Mouse (Mus musculus): ENCODE measurements at regions not wholly inside any gene's neighbourhood (a gene's known extent, or its start where the extent isn't known, plus 50 kb on each side); places are given as distances from the start of the nearest gene placed in this dataset.

DNA sequence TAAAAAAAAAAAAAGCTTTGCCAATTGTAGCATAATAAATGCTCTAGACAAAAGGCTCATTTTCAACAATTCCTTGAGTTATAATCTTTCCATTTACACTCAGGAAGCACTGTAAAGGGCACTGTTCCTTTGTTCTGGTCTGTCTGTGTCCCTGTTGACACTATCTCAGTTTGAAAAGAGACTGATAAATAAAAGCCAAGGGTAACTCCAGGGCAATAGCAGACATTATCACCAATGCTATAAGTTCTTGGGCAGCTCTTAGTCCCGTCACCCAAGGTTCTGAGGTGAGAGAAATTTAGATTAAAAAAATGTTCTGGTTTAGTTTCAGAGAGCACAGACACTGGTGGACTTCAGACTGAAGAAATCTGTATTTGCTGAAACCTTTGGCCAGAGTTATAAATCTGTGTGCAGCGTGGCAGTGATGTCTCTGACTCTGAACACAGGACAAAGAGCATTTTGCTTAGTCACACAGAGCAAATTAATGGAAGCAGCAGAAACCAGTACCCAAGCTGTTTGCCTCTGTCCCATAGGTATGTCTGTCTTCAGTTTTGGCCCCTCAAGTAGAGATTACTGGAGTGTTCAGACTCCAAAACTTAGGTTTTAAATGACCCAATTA is 57.6 kb upstream of the Apob start:
- H3K4me3 ChIP-seq (ENCODE audit: low read length): no peak overlapping the region
- no peak overlapping the region for H3K9ac ChIP-seq (ENCODE audit: low read depth, low read length)
- no peaks in the 10 kb centered on the region for H3K36me3 ChIP-seq (ENCODE audit: control insufficient read depth, insufficient read depth, low read length)
- H3K27me3 ChIP-seq (replicated peaks; ENCODE audit: control insufficient read depth, insufficient read depth, low read length): no peaks in the 10 kb centered on the region
- H3K4me1 ChIP-seq (ENCODE audit: control insufficient read depth, insufficient read depth, low read length): no peaks in the 10 kb centered on the region
- peak overlapping the region; percentile 84 for H3K27ac ChIP-seq (ENCODE audit: low read length)
- peak; percentile 95 for ATAC-seq
- WGBS: 51% methylated on average over 2 of the region's 2 CpGs
- peak overlapping the region; percentile 33; the same call in 1 of the 2 replicates for H3K4me2 ChIP-seq (ENCODE audit: low read depth, low read length)
- no peaks in the 10 kb centered on the region for H3K9me3 ChIP-seq (ENCODE audit: control insufficient read depth, low read length)

DNA sequence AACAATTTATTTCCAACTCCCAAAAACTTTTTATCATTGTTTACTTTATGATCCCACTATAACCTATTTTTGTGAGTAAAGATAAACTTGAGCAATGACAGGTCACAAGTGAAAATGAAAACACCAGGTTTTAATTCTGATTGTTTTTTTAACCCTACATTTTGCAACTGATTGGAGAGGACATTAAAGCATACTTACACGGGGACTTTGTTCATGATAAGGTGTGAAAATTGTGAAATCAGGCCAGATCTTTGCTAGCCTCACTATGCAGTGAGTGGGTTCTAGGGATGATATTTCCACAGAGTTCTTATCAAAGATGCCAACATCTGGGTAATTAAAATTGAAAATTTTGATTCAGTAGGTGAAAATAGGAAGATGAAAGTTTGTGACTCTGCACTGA is 56.6 kb upstream of the Apob start:
- no peaks in the 10 kb centered on the region for H3K9me3 ChIP-seq (ENCODE audit: control insufficient read depth, low read length)
- no peak overlapping the region for H3K9ac ChIP-seq (ENCODE audit: low read depth, low read length)
- H3K36me3 ChIP-seq (ENCODE audit: control insufficient read depth, insufficient read depth, low read length): no peaks in the 10 kb centered on the region
- no peaks in the 10 kb centered on the region for H3K4me1 ChIP-seq (ENCODE audit: control insufficient read depth, insufficient read depth, low read length)
- no peak overlapping the region for H3K27ac ChIP-seq (ENCODE audit: low read length)
- no peak for ATAC-seq
- no peaks in the 10 kb centered on the region for H3K27me3 ChIP-seq (replicated peaks; ENCODE audit: control insufficient read depth, insufficient read depth, low read length)
- H3K4me3 ChIP-seq (ENCODE audit: low read length): no peak overlapping the region
- H3K4me2 ChIP-seq (ENCODE audit: low read depth, low read length): no peak overlapping the region
- WGBS: 62% methylated on average over 1 of the region's 1 CpGs
